In the genomic region with DNA sequence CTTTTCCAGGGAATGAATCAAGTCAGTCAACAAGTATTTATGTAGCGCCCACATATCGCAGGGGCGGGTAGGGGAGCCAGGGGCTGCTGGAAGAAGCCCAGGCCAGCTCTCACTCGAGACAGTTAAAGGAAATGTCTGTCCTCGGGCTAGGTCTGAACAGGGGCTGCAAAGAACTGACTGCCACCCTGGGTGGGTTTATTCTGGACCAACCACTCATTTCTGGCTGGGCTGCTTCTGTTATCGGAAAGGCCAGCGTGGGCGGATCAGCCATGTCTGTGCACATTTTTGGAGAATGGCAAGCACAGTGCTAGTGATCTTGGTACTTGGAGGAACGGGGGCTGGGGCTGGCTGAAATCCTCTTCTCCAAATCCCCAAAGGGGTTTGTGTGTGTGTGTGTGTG, we compare ENCODE assay signal across 8 mouse cellular contexts.
A peak's percentile ranks its signal among the peaks of the same experiment; 100 is the strongest.
DNase-seq lines count a peak whose midpoint lies in the region; ATAC-seq and TF ChIP-seq lines count a peak whose summit lies in the region.

No protein-coding gene starts in this region.

- peaks cover 3% of the 10 kb centered on the region for H3K4me1 ChIP-seq in embryonic fibroblast, embryonic 13.5 days (ENCODE audit: control insufficient read depth, insufficient read depth, low read length)
- H3K4me1 ChIP-seq in hindbrain, embryonic 14.5 days (replicated peaks; ENCODE audit: control insufficient read depth, insufficient read depth, low read length): 0 out of 2 replicates have a peak, but pooled peaks cover 4% of the 10 kb centered on the region

- H3K27me3 ChIP-seq in hindbrain, embryonic 14.5 days (ENCODE audit: control insufficient read depth, insufficient read depth, low read length): no peaks in the 10 kb centered on the region

- no peak overlapping the region for H3K4me3 ChIP-seq in embryonic fibroblast, embryonic 13.5 days (ENCODE audit: insufficient read depth, low read length)
- H3K4me3 ChIP-seq in hindbrain, embryonic 14.5 days (replicated peaks; ENCODE audit: low read length): no peak overlapping the region

- intact Hi-C loops in heart, postnatal 10 days (cut with DNase I): no loop called here

- H3K4me2 ChIP-seq in hindbrain, embryonic 14.5 days (replicated peaks): no peak overlapping the region

- no peaks in the 10 kb centered on the region for H3K9me3 ChIP-seq in hindbrain, embryonic 14.5 days (ENCODE audit: control insufficient read depth, low read length)

- peak overlapping the region; percentile 4; the same call in 1 of the 2 replicates for H3K27ac ChIP-seq in embryonic fibroblast, embryonic 13.5 days (ENCODE audit: insufficient read depth, low read length)
- H3K27ac ChIP-seq in hindbrain, embryonic 14.5 days: no peak overlapping the region

- 70% methylated on average over 9 of the region's 9 CpGs for WGBS in hindbrain, embryonic 14.5 days

- H3K36me3 ChIP-seq in hindbrain, embryonic 14.5 days (replicated peaks; ENCODE audit: control insufficient read depth, insufficient read depth): no peaks in the 10 kb centered on the region

- no peak for TF ChIP-seq POLR2A in embryonic fibroblast, embryonic 13.5 days (IDR thresholded peaks at IDR 0.05; ENCODE audit: low read depth, low read length)

- peak; percentile 47 to 66 for DNase-seq in kidney, postnatal 4 days
- no peak for DNase-seq in kidney, adult 11 months
- peak; percentile 69 to 72 for DNase-seq in heart, postnatal 10 days
- peak; percentile 40 for DNase-seq in ovary, postnatal 14 days (ENCODE audit: low spot score)
- no peak for DNase-seq in cerebellum, postnatal 4 days (ENCODE audit: low spot score in 2 of 2)
- DNase-seq in hindbrain, embryonic 14.5 days (ENCODE audit: low spot score): no peak
- DNase-seq in embryo, embryonic 11 days: no peak

- no peak for ATAC-seq in hindbrain, embryonic 14.5 days (ENCODE audit: low FRiP score)

- no peak overlapping the region for H3K9ac ChIP-seq in hindbrain, embryonic 14.5 days

- TF ChIP-seq CTCF in embryonic fibroblast, embryonic 13.5 days (IDR thresholded peaks at IDR 0.05; ENCODE audit: borderline replicate concordance, insufficient read depth, low read length): no peak

Comparison
In these comparisons a context has a peak if more than half of its experiments do, and no peak if none do; other contexts are left out.
1. DNase-seq: peak in kidney, postnatal 4 days (2 of 2), heart, postnatal 10 days (2 of 2) and ovary, postnatal 14 days (single experiment); none in kidney, adult 11 months (single experiment), cerebellum, postnatal 4 days (0 of 2), hindbrain, embryonic 14.5 days (single experiment) and embryo, embryonic 11 days (single experiment).